26 mouse cellular contexts compared by ENCODE assay signal in genomic region chr3:134895831-134896230, GRCm38 (mm10).
"Had no signal": no experiment of that assay in that cellular context is flagged by ENCODE, and none has a peak within 500 bp of the region (broad histone marks: within the 10 kb centered on the region; RNA-seq: fewer than 3 reads in every experiment).

No protein-coding gene starts in this region.

- H3K4me1 ChIP-seq: embryonic facial prominence, embryonic 10.5 days; embryonic facial prominence, embryonic 12.5 days; embryonic facial prominence, embryonic 13.5 days; embryonic facial prominence, embryonic 15.5 days; forebrain, embryonic 10.5 days; forebrain, embryonic 12.5 days; forebrain, embryonic 13.5 days; forebrain, embryonic 15.5 days; heart, embryonic 10.5 days had no signal

- DNase-seq: cerebellum, adult 9-11 months; cerebellum, postnatal 10 days; cerebellum, postnatal 14 days; cerebellum, postnatal 25 days; cerebellum, postnatal 36 days; embryo, embryonic 11 days; forebrain, postnatal 0 days; gastrocnemius, adult 2 months; gastrocnemius, postnatal 10 days; gastrocnemius, postnatal 14 days; gastrocnemius, postnatal 25 days; gastrocnemius, postnatal 36 days; heart, adult 18-20 months; heart, adult 2 months had no signal

- H3K27me3 ChIP-seq: embryonic facial prominence, embryonic 12.5 days; embryonic facial prominence, embryonic 13.5 days; embryonic facial prominence, embryonic 15.5 days; forebrain, embryonic 12.5 days; forebrain, embryonic 13.5 days; forebrain, embryonic 15.5 days had no signal

- H3K4me2 ChIP-seq: embryonic facial prominence, embryonic 12.5 days; embryonic facial prominence, embryonic 13.5 days; embryonic facial prominence, embryonic 15.5 days; forebrain, embryonic 12.5 days; forebrain, embryonic 13.5 days; forebrain, embryonic 15.5 days had no signal

- H3K36me3 ChIP-seq: embryonic facial prominence, embryonic 10.5 days; embryonic facial prominence, embryonic 12.5 days; embryonic facial prominence, embryonic 13.5 days; embryonic facial prominence, embryonic 15.5 days; forebrain, embryonic 10.5 days; forebrain, embryonic 12.5 days; forebrain, embryonic 15.5 days; heart, embryonic 10.5 days had no signal

- H3K27ac ChIP-seq: embryonic facial prominence, embryonic 10.5 days; embryonic facial prominence, embryonic 12.5 days; embryonic facial prominence, embryonic 13.5 days; embryonic facial prominence, embryonic 15.5 days; forebrain, embryonic 10.5 days; forebrain, embryonic 12.5 days; forebrain, embryonic 13.5 days; forebrain, embryonic 15.5 days; gastrocnemius, adult 2 months; heart, adult 2 months; heart, embryonic 10.5 days had no signal

- H3K4me3 ChIP-seq: embryonic facial prominence, embryonic 10.5 days; embryonic facial prominence, embryonic 12.5 days; embryonic facial prominence, embryonic 13.5 days; embryonic facial prominence, embryonic 15.5 days; erythroblast, embryonic 14.5 days; forebrain, embryonic 10.5 days; forebrain, embryonic 12.5 days; forebrain, embryonic 13.5 days; forebrain, embryonic 15.5 days; gastrocnemius, adult 2 months; heart, adult 2 months; heart, embryonic 10.5 days had no signal

- H3K9ac ChIP-seq: embryonic facial prominence, embryonic 12.5 days; embryonic facial prominence, embryonic 13.5 days; embryonic facial prominence, embryonic 15.5 days; forebrain, embryonic 12.5 days; forebrain, embryonic 13.5 days; forebrain, embryonic 15.5 days; forebrain, postnatal 0 days had no signal

- ATAC-seq: forebrain, embryonic 13.5 days; forebrain, embryonic 14.5 days; forebrain, embryonic 15.5 days; forebrain, embryonic 16.5 days; forebrain, postnatal 0 days had no signal

- H3K9me3 ChIP-seq: embryonic facial prominence, embryonic 10.5 days; embryonic facial prominence, embryonic 12.5 days; embryonic facial prominence, embryonic 13.5 days; embryonic facial prominence, embryonic 15.5 days; forebrain, embryonic 10.5 days; forebrain, embryonic 12.5 days; forebrain, embryonic 13.5 days; forebrain, embryonic 15.5 days; heart, embryonic 10.5 days had no signal
